9 mouse cellular contexts compared by ENCODE assay signal in the genomic region with DNA sequence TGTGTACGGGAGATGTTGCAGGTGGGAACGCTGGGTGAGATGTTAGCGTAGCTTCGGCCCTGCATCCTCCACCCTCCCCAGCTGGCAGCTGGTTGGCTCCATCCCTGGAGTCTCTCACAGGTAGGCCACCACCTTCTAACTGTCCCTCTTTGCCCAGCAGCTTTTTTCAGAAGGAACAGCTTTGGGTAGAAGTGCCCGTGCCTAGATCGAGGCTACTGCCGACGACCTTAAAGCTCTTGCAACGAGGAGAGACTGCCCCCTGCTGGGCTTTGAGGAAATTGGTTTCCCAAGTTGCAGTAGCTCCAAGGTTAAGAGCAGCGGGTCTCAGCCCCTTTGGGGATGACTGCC. TPM values are rescaled to one million over a fixed set of nuclear protein-coding genes. Genes with fewer than 3 reads are reported as not detected.
DNase-seq lines count a peak whose midpoint lies in the region; ATAC-seq and TF ChIP-seq lines count a peak whose summit lies in the region.
"Had no signal": no experiment of that assay in that cellular context is flagged by ENCODE, and none has a peak within 500 bp of the region (broad histone marks: within the 10 kb centered on the region; RNA-seq: fewer than 3 reads in every experiment).

No protein-coding gene starts in this region.

- intact Hi-C loops in left cerebral cortex, adult 2 months (cut with DNase I) = loop anchor here (2.0 to 5.0 kb wide), 3 partner anchors 78 to 383 kb away; no protein-coding TSS in a partner anchor

- H3K9ac ChIP-seq in midbrain, embryonic 12.5 days (replicated peaks) = no peak overlapping the region
- H3K9ac ChIP-seq: limb, embryonic 12.5 days had no signal

- no peaks in the 10 kb centered on the region for H3K36me3 ChIP-seq in midbrain, embryonic 12.5 days
- no peaks in the 10 kb centered on the region for H3K36me3 ChIP-seq in splenic B cell, adult 2 months (ENCODE audit: control insufficient read depth, insufficient read depth, low read length, poor library complexity, severe bottlenecking)
- H3K36me3 ChIP-seq: limb, embryonic 12.5 days had no signal

- peak; percentile 52 to 87 for DNase-seq in heart, adult 18-20 months
- DNase-seq in heart, adult 11 months = no peak
- peak; percentile 89 for DNase-seq in R1 (ENCODE audit: low read depth, low spot score)
- peak; percentile 72 to 73 for DNase-seq in cerebellum, postnatal 36 days
- DNase-seq in left cerebral cortex, adult 2 months (ENCODE audit: extremely low spot score in 1 of 2, low spot score in 2 of 2) = peak; percentile 62 to 72
- DNase-seq in splenic B cell, adult 2 months (ENCODE audit: low read depth, low spot score) = peak; percentile 83

- H3K9me3 ChIP-seq in midbrain, embryonic 12.5 days = no peaks in the 10 kb centered on the region
- H3K9me3 ChIP-seq: limb, embryonic 12.5 days had no signal

- WGBS in midbrain, embryonic 12.5 days = 31% methylated on average over 10 of the region's 10 CpGs

- H3K27me3 ChIP-seq in midbrain, embryonic 12.5 days = peaks cover 14% of the 10 kb centered on the region
- H3K27me3 ChIP-seq in splenic B cell, adult 2 months (ENCODE audit: control insufficient read depth, insufficient read depth, low read length, poor library complexity, severe bottlenecking) = no peaks in the 10 kb centered on the region

- no peak overlapping the region for H3K4me3 ChIP-seq in left cerebral cortex, adult 2 months
- H3K4me3 ChIP-seq in midbrain, embryonic 12.5 days = no peak overlapping the region
- H3K4me3 ChIP-seq: limb, embryonic 12.5 days had no signal

- no peak overlapping the region for H3K4me2 ChIP-seq in midbrain, embryonic 12.5 days (replicated peaks)
- H3K4me2 ChIP-seq: limb, embryonic 12.5 days had no signal

- H3K27ac ChIP-seq in left cerebral cortex, adult 2 months = no peak overlapping the region
- H3K27ac ChIP-seq in midbrain, embryonic 12.5 days (replicated peaks) = no peak overlapping the region
- H3K27ac ChIP-seq: limb, embryonic 12.5 days had no signal

- peak; percentile 72 for ATAC-seq in granulocyte monocyte progenitor cell, adult 5-6 weeks (replicated peaks; ENCODE audit: poor library complexity, severe bottlenecking)
- ATAC-seq in midbrain, embryonic 12.5 days (ENCODE audit: low FRiP score, low read depth) = 0 out of 2 replicates have a peak, but pooled peaks have one; percentile 19

- peak; percentile 93 for TF ChIP-seq CTCF in left cerebral cortex, adult 2 months (IDR thresholded peaks at IDR 0.05)

- no peaks in the 10 kb centered on the region for H3K4me1 ChIP-seq in midbrain, embryonic 12.5 days

RNA-seq across cellular contexts. Expression of a gene that starts 15.2 kb away (rescaled TPM):
- total RNA-seq in heart, adult 18-20 months (2021) = 1 to 10 TPM; 2.2 to 4.4 TPM
- total RNA-seq in granulocyte monocyte progenitor cell, adult 5-6 weeks (2014; fragmentation: Nextera tagmentation) = 48.5 and 59.1 TPM in 2 replicates
- 48.9 and 52.7 TPM in 2 replicates for total RNA-seq in granulocyte monocyte progenitor cell, adult 5-6 weeks (2017)
- total RNA-seq in left cerebral cortex, adult 2 months (2021) = 10 to 100 TPM; 27.2 to 32.1 TPM
- polyA plus RNA-seq in midbrain, embryonic 12.5 days (2016; fragmentation: Nextera tagmentation; extraction: Ambion mirVana) = 1.3 and 1.4 TPM in 2 replicates

RNA-seq across cellular contexts. Expression of a gene that starts 19.1 kb away (rescaled TPM):
- 1 to 10 TPM; 1.5 to 2.6 TPM for total RNA-seq in heart, adult 18-20 months (2021)
- 57.6 and 57.9 TPM in 2 replicates for total RNA-seq in granulocyte monocyte progenitor cell, adult 5-6 weeks (2014; fragmentation: Nextera tagmentation)
- total RNA-seq in granulocyte monocyte progenitor cell, adult 5-6 weeks (2017) = 26.2 and 31.7 TPM in 2 replicates
- total RNA-seq in left cerebral cortex, adult 2 months (2021) = 1 to 10 TPM; 1.4 to 2.7 TPM
- polyA plus RNA-seq in midbrain, embryonic 12.5 days (2016; fragmentation: Nextera tagmentation; extraction: Ambion mirVana) = 0.69 and 1.3 TPM in 2 replicates

Comparison
In these comparisons a context has a peak if more than half of its experiments do, and no peak if none do; other contexts are left out.
1. RNA of a gene that starts 15.2 kb away (total RNA-seq): 48.5 to 59.1 TPM in granulocyte monocyte progenitor cell, adult 5-6 weeks and 27.2 to 32.1 TPM in left cerebral cortex, adult 2 months; 2.2 to 4.4 TPM in heart, adult 18-20 months; every median in the first group is over 4 times any median in the second.
2. RNA of a gene that starts 19.1 kb away (total RNA-seq): 26.2 to 57.9 TPM in granulocyte monocyte progenitor cell, adult 5-6 weeks; 1.4 to 2.7 TPM in left cerebral cortex, adult 2 months and 1.5 to 2.6 TPM in heart, adult 18-20 months; every median in the first group is over 4 times any median in the second.